ENCODE assay signal across 9 mouse cellular contexts in genomic region chr1:33946601-33947395, GRCm38 (mm10). TPM values are rescaled to one million over a fixed set of nuclear protein-coding genes. Genes with fewer than 3 reads are reported as not detected.
DNase-seq lines count a peak whose midpoint lies in the region; ATAC-seq and TF ChIP-seq lines count a peak whose summit lies in the region.
"Had no signal": no experiment of that assay in that cellular context is flagged by ENCODE, and none has a peak within 500 bp of the region (broad histone marks: within the 10 kb centered on the region; RNA-seq: fewer than 3 reads in every experiment).

No protein-coding gene starts in this region.

- no peaks in the 10 kb centered on the region for H3K36me3 ChIP-seq in limb, embryonic 14.5 days (ENCODE audit: control insufficient read depth, insufficient read depth, low read length)
- no peaks in the 10 kb centered on the region for H3K36me3 ChIP-seq in limb, embryonic 10.5 days
- H3K36me3 ChIP-seq in forebrain, embryonic 15.5 days = no peaks in the 10 kb centered on the region
- H3K36me3 ChIP-seq in intestine, embryonic 16.5 days (ENCODE audit: control insufficient read depth, insufficient read depth, low read length) = no peaks in the 10 kb centered on the region
- H3K36me3 ChIP-seq in intestine, embryonic 15.5 days = no peaks in the 10 kb centered on the region

- 56% methylated on average over 12 of the region's 12 CpGs for WGBS in limb, embryonic 14.5 days
- WGBS in limb, embryonic 10.5 days = 84% methylated on average over 12 of the region's 12 CpGs
- WGBS in forebrain, embryonic 15.5 days = 67% methylated on average over 12 of the region's 12 CpGs
- WGBS in intestine, embryonic 16.5 days = 75% methylated on average over 12 of the region's 12 CpGs
- 75% methylated on average over 12 of the region's 12 CpGs for WGBS in intestine, embryonic 15.5 days

- DNase-seq in limb, embryonic 14.5 days (ENCODE audit: low spot score) = peak; percentile 34
- DNase-seq in limb, embryonic 10.5 days (ENCODE audit: low spot score) = no peak
- peak; percentile 78 to 89 for DNase-seq in layer of hippocampus, adult 18-20 months (ENCODE audit: low spot score in 2 of 2)
- peak; percentile 20 for DNase-seq in retina, adult 2 months (ENCODE audit: low read depth, low spot score)
- no peak for DNase-seq in gastrocnemius, postnatal 4 days (ENCODE audit: low spot score in 2 of 2)

- no peak for ATAC-seq in limb, embryonic 14.5 days (ENCODE audit: low FRiP score, low read depth)
- peak; percentile 92 for ATAC-seq in forebrain, embryonic 15.5 days (replicated peaks)
- ATAC-seq in intestine, embryonic 16.5 days = no peak
- ATAC-seq in intestine, embryonic 15.5 days = no peak

- no peaks in the 10 kb centered on the region for H3K4me1 ChIP-seq in limb, embryonic 14.5 days (ENCODE audit: control insufficient read depth, insufficient read depth, low read length)
- H3K4me1 ChIP-seq in limb, embryonic 10.5 days = peaks cover 8% of the 10 kb centered on the region
- peaks cover 14% of the 10 kb centered on the region; the same call in 1 of the 2 replicates for H3K4me1 ChIP-seq in forebrain, embryonic 15.5 days
- H3K4me1 ChIP-seq in intestine, embryonic 16.5 days (ENCODE audit: control insufficient read depth, insufficient read depth, low read length) = no peaks in the 10 kb centered on the region
- H3K4me1 ChIP-seq in intestine, embryonic 15.5 days (replicated peaks) = no peaks in the 10 kb centered on the region

- H3K9me3 ChIP-seq in limb, embryonic 14.5 days (ENCODE audit: control insufficient read depth, low read length) = no peaks in the 10 kb centered on the region
- no peaks in the 10 kb centered on the region for H3K9me3 ChIP-seq in limb, embryonic 10.5 days (replicated peaks)
- no peaks in the 10 kb centered on the region for H3K9me3 ChIP-seq in forebrain, embryonic 15.5 days
- H3K9me3 ChIP-seq in intestine, embryonic 16.5 days (ENCODE audit: control insufficient read depth, low read length) = no peaks in the 10 kb centered on the region
- H3K9me3 ChIP-seq in intestine, embryonic 15.5 days = no peaks in the 10 kb centered on the region

- no peak overlapping the region for H3K4me3 ChIP-seq in limb, embryonic 14.5 days (replicated peaks; ENCODE audit: low read length)
- no peak overlapping the region for H3K4me3 ChIP-seq in limb, embryonic 10.5 days
- H3K4me3 ChIP-seq in forebrain, embryonic 15.5 days = no peak overlapping the region
- H3K4me3 ChIP-seq in intestine, embryonic 16.5 days (ENCODE audit: low read length) = no peak overlapping the region
- no peak overlapping the region for H3K4me3 ChIP-seq in intestine, embryonic 15.5 days (replicated peaks)
- H3K4me3 ChIP-seq: myocyte had no signal

- H3K9ac ChIP-seq in limb, embryonic 14.5 days (ENCODE audit: low read depth, low read length, severe bottlenecking) = no peak overlapping the region
- H3K9ac ChIP-seq in forebrain, embryonic 15.5 days (replicated peaks) = no peak overlapping the region
- no peak overlapping the region for H3K9ac ChIP-seq in intestine, embryonic 16.5 days (ENCODE audit: low read depth, low read length)
- H3K9ac ChIP-seq in intestine, embryonic 15.5 days = no peak overlapping the region

- no peak overlapping the region for H3K4me2 ChIP-seq in limb, embryonic 14.5 days (replicated peaks; ENCODE audit: low read depth, low read length, severe bottlenecking)
- H3K4me2 ChIP-seq in forebrain, embryonic 15.5 days (replicated peaks) = no peak overlapping the region
- H3K4me2 ChIP-seq in intestine, embryonic 16.5 days (ENCODE audit: low read depth, low read length) = no peak overlapping the region
- no peak overlapping the region for H3K4me2 ChIP-seq in intestine, embryonic 15.5 days (replicated peaks)

- TF ChIP-seq POLR2A in limb, embryonic 14.5 days (IDR thresholded peaks at IDR 0.05; ENCODE audit: borderline replicate concordance, extremely low read depth, insufficient read depth, insufficient read length) = no peak

- H3K27me3 ChIP-seq in limb, embryonic 14.5 days (ENCODE audit: control insufficient read depth, insufficient read depth, low read length) = no peaks in the 10 kb centered on the region
- H3K27me3 ChIP-seq in limb, embryonic 10.5 days (ENCODE audit: low read depth, poor library complexity, severe bottlenecking) = no peaks in the 10 kb centered on the region
- no peaks in the 10 kb centered on the region for H3K27me3 ChIP-seq in forebrain, embryonic 15.5 days
- no peaks in the 10 kb centered on the region for H3K27me3 ChIP-seq in intestine, embryonic 16.5 days (replicated peaks; ENCODE audit: control insufficient read depth, insufficient read depth, low read length)
- H3K27me3 ChIP-seq in intestine, embryonic 15.5 days (replicated peaks) = no peaks in the 10 kb centered on the region

- no peak overlapping the region for H3K27ac ChIP-seq in limb, embryonic 14.5 days (replicated peaks; ENCODE audit: low read depth, low read length)
- no peak overlapping the region for H3K27ac ChIP-seq in limb, embryonic 10.5 days
- H3K27ac ChIP-seq in forebrain, embryonic 15.5 days (replicated peaks) = peak overlapping the region; percentile 88
- no peak overlapping the region for H3K27ac ChIP-seq in intestine, embryonic 16.5 days (ENCODE audit: low read length)
- H3K27ac ChIP-seq in intestine, embryonic 15.5 days = no peak overlapping the region

RNA-seq across cellular contexts. Expression of gene Dst, which starts 38.8 kb away (rescaled TPM):
- 34.6 and 42.5 TPM in 2 replicates for polyA plus RNA-seq in limb, embryonic 14.5 days (2012; rRNA removed)
- polyA plus RNA-seq in limb, embryonic 14.5 days (2014; fragmentation: Nextera tagmentation; extraction: Ambion mirVana) = 34.9 and 39.4 TPM in 2 replicates
- 7.2 and 9.7 TPM in 2 replicates for polyA plus RNA-seq in limb, embryonic 10.5 days (2016; fragmentation: Nextera tagmentation; extraction: Ambion mirVana)
- polyA plus RNA-seq in forebrain, embryonic 15.5 days (2015; fragmentation: Nextera tagmentation; extraction: Ambion mirVana) = 34.8 and 35.2 TPM in 2 replicates
- total RNA-seq in layer of hippocampus, adult 18-20 months (2021) = 100 to 1,000 TPM; 195 to 198 TPM
- polyA plus RNA-seq in intestine, embryonic 16.5 days (2015; fragmentation: Nextera tagmentation; extraction: Ambion mirVana) = 15.1 and 16.4 TPM in 2 replicates
- total RNA-seq in gastrocnemius, postnatal 4 days (2021) = 100 to 1,000 TPM; 181 to 191 TPM
- 19.2 and 20.1 TPM in 2 replicates for polyA plus RNA-seq in intestine, embryonic 15.5 days (2015; fragmentation: Nextera tagmentation; extraction: Ambion mirVana)

RNA-seq across cellular contexts. Expression of gene Bend6, which starts 39.2 kb away (rescaled TPM):
- 1.3 and 1.5 TPM in 2 replicates for polyA plus RNA-seq in limb, embryonic 14.5 days (2012; rRNA removed)
- 1.1 and 1.5 TPM in 2 replicates for polyA plus RNA-seq in limb, embryonic 14.5 days (2014; fragmentation: Nextera tagmentation; extraction: Ambion mirVana)
- polyA plus RNA-seq in limb, embryonic 10.5 days (2016; fragmentation: Nextera tagmentation; extraction: Ambion mirVana) = 1.2 and 1.5 TPM in 2 replicates
- polyA plus RNA-seq in forebrain, embryonic 15.5 days (2015; fragmentation: Nextera tagmentation; extraction: Ambion mirVana) = 42.8 and 47.1 TPM in 2 replicates
- total RNA-seq in layer of hippocampus, adult 18-20 months (2021) = 10 to 100 TPM; 74.5 to 80.9 TPM
- polyA plus RNA-seq in intestine, embryonic 16.5 days (2015; fragmentation: Nextera tagmentation; extraction: Ambion mirVana) = 0.32 and 0.60 TPM in 2 replicates
- 1 to 10 TPM in 1 of 2 experiments, under 1 TPM in 1; 0.83 to 1.3 TPM for total RNA-seq in gastrocnemius, postnatal 4 days (2021)
- 0.88 and 1.3 TPM in 2 replicates for polyA plus RNA-seq in intestine, embryonic 15.5 days (2015; fragmentation: Nextera tagmentation; extraction: Ambion mirVana)

Comparison
In these comparisons a context has a peak if more than half of its experiments do, and no peak if none do; other contexts are left out.
1. DNase-seq: peak in limb, embryonic 14.5 days (single experiment), layer of hippocampus, adult 18-20 months (2 of 2) and retina, adult 2 months (single experiment); none in limb, embryonic 10.5 days (single experiment) and gastrocnemius, postnatal 4 days (0 of 2).
2. RNA of gene Bend6, which starts 39.2 kb away (polyA plus RNA-seq): 42.8 to 47.1 TPM in forebrain, embryonic 15.5 days; 1.2 to 1.5 TPM in limb, embryonic 10.5 days, 1.1 to 1.5 TPM in limb, embryonic 14.5 days, 0.88 to 1.3 TPM in intestine, embryonic 15.5 days and 0.32 to 0.60 TPM in intestine, embryonic 16.5 days; every median in the first group is over 10 times any median in the second.